ENCODE assay signal across 12 mouse cellular contexts in genomic region chr7:126134634-126135321, GRCm38 (mm10). TPM values are rescaled to one million over a fixed set of nuclear protein-coding genes. Genes with fewer than 3 reads are reported as not detected.
DNase-seq lines count a peak whose midpoint lies in the region; ATAC-seq and TF ChIP-seq lines count a peak whose summit lies in the region.
"Had no signal": no experiment of that assay in that cellular context is flagged by ENCODE, and none has a peak within 500 bp of the region (broad histone marks: within the 10 kb centered on the region; RNA-seq: fewer than 3 reads in every experiment).

No protein-coding gene starts in this region.

- H3K4me2 ChIP-seq in liver, embryonic 11.5 days: no peak overlapping the region
- H3K4me2 ChIP-seq in liver, embryonic 12.5 days: no peak overlapping the region
- H3K4me2 ChIP-seq: hindbrain, embryonic 14.5 days had no signal

- no peak for TF ChIP-seq CTCF in embryonic fibroblast, embryonic 13.5 days (IDR thresholded peaks at IDR 0.05; ENCODE audit: borderline replicate concordance, insufficient read depth, low read length)

- no peak overlapping the region for H3K9ac ChIP-seq in liver, embryonic 11.5 days (ENCODE audit: low read depth, low read length)
- H3K9ac ChIP-seq in liver, embryonic 12.5 days: no peak overlapping the region
- H3K9ac ChIP-seq: hindbrain, embryonic 14.5 days had no signal

- intact Hi-C loops in left cerebral cortex, postnatal 14 days (cut with DNase I): no loop called here

- H3K4me3 ChIP-seq in liver, embryonic 11.5 days (ENCODE audit: low read depth, low read length): no peak overlapping the region
- H3K4me3 ChIP-seq in liver, embryonic 12.5 days: no peak overlapping the region
- H3K4me3 ChIP-seq in embryonic fibroblast, embryonic 13.5 days (ENCODE audit: insufficient read depth, low read length): no peak overlapping the region
- no peak overlapping the region for H3K4me3 ChIP-seq in midbrain, embryonic 10.5 days

- H3K27ac ChIP-seq in liver, embryonic 11.5 days (ENCODE audit: low read depth, low read length): no peak overlapping the region
- H3K27ac ChIP-seq in liver, embryonic 12.5 days: no peak overlapping the region
- peak overlapping the region; percentile 16; the same call in 1 of the 2 replicates for H3K27ac ChIP-seq in embryonic fibroblast, embryonic 13.5 days (ENCODE audit: insufficient read depth, low read length)
- no peak overlapping the region for H3K27ac ChIP-seq in midbrain, embryonic 10.5 days (replicated peaks)
- H3K27ac ChIP-seq: hindbrain, embryonic 14.5 days had no signal

- no peaks in the 10 kb centered on the region for H3K9me3 ChIP-seq in liver, embryonic 11.5 days (ENCODE audit: control insufficient read depth, low read length)
- H3K9me3 ChIP-seq in liver, embryonic 12.5 days (replicated peaks): no peaks in the 10 kb centered on the region
- H3K9me3 ChIP-seq in midbrain, embryonic 10.5 days (replicated peaks): no peaks in the 10 kb centered on the region

- H3K27me3 ChIP-seq in liver, embryonic 11.5 days (replicated peaks; ENCODE audit: control insufficient read depth, insufficient read depth, low read length): no peaks in the 10 kb centered on the region
- no peaks in the 10 kb centered on the region for H3K27me3 ChIP-seq in liver, embryonic 12.5 days (replicated peaks)
- H3K27me3 ChIP-seq in midbrain, embryonic 10.5 days (ENCODE audit: low read depth, poor library complexity, severe bottlenecking): no peaks in the 10 kb centered on the region

- DNase-seq in liver, embryonic 11.5 days (ENCODE audit: low spot score): no peak
- peak; percentile 62 for DNase-seq in lung, postnatal 36 days
- DNase-seq in spleen, postnatal 36 days (ENCODE audit: low spot score in 2 of 2): peak; percentile 60 to 73
- no peak for DNase-seq in left cerebral cortex, postnatal 14 days (ENCODE audit: low spot score in 2 of 2)
- no peak for DNase-seq in midbrain, embryonic 10.5 days (ENCODE audit: low spot score)
- DNase-seq in thymus, postnatal 14 days: no peak
- DNase-seq: cerebellum, postnatal 10 days; layer of hippocampus, postnatal 36 days; retina, postnatal 1 day had no signal

- peak; percentile 53; the same call in 1 of the 2 replicates for ATAC-seq in liver, embryonic 11.5 days (replicated peaks; ENCODE audit: low FRiP score)
- ATAC-seq in liver, embryonic 12.5 days: no peak

- no peaks in the 10 kb centered on the region for H3K4me1 ChIP-seq in liver, embryonic 11.5 days (replicated peaks; ENCODE audit: control insufficient read depth, insufficient read depth, low read length)
- H3K4me1 ChIP-seq in liver, embryonic 12.5 days: peaks cover 14% of the 10 kb centered on the region
- peaks cover 3% of the 10 kb centered on the region; the same call in 1 of the 2 replicates for H3K4me1 ChIP-seq in embryonic fibroblast, embryonic 13.5 days (ENCODE audit: control insufficient read depth, insufficient read depth, low read length)
- H3K4me1 ChIP-seq in midbrain, embryonic 10.5 days: no peaks in the 10 kb centered on the region

- H3K36me3 ChIP-seq in liver, embryonic 11.5 days (ENCODE audit: control insufficient read depth, insufficient read depth, low read length): peaks cover 10% of the 10 kb centered on the region; the same call in 1 of the 2 replicates
- peaks cover 84% of the 10 kb centered on the region for H3K36me3 ChIP-seq in liver, embryonic 12.5 days
- peaks cover 89% of the 10 kb centered on the region for H3K36me3 ChIP-seq in midbrain, embryonic 10.5 days

- no peak for TF ChIP-seq POLR2A in embryonic fibroblast, embryonic 13.5 days (IDR thresholded peaks at IDR 0.05; ENCODE audit: low read depth, low read length)

- 87% methylated on average over 4 of the region's 4 CpGs for WGBS in liver, embryonic 11.5 days
- 69% methylated on average over 4 of the region's 4 CpGs for WGBS in liver, embryonic 12.5 days (ENCODE audit: insufficient replicate concordance)
- WGBS in midbrain, embryonic 10.5 days: 92% methylated on average over 4 of the region's 4 CpGs

RNA-seq across cellular contexts. Expression of gene Gsg1l, which starts 52.6 kb away (rescaled TPM):
- polyA plus RNA-seq in liver, embryonic 11.5 days (2014; fragmentation: Nextera tagmentation; extraction: Ambion mirVana): 0.21 and 0.23 TPM in 2 replicates
- polyA plus RNA-seq in liver, embryonic 12.5 days (2016; fragmentation: Nextera tagmentation; extraction: Ambion mirVana): 0.04 TPM in 1 of 2 replicates, not detected in the other
- not detected in 2 replicates for polyA plus RNA-seq in embryonic fibroblast, embryonic 13.5 days (2011; ENCODE audit: insufficient read length, low read depth, missing spikeins)
- total RNA-seq in left cerebral cortex, postnatal 14 days (2021): 10 to 100 TPM; 51.7 to 54.5 TPM
- polyA plus RNA-seq in midbrain, embryonic 10.5 days (2016; fragmentation: Nextera tagmentation; extraction: Ambion mirVana): 1.1 and 1.9 TPM in 2 replicates

Comparison
In these comparisons a context has a peak if more than half of its experiments do, and no peak if none do; other contexts are left out.
1. DNase-seq: peak in lung, postnatal 36 days (single experiment) and spleen, postnatal 36 days (2 of 2); none in liver, embryonic 11.5 days (single experiment), left cerebral cortex, postnatal 14 days (0 of 2), midbrain, embryonic 10.5 days (single experiment) and thymus, postnatal 14 days (single experiment).